17 mouse cellular contexts compared by ENCODE assay signal in genomic region chr7:127602903-127603302, GRCm38 (mm10). TPM values are rescaled to one million over a fixed set of nuclear protein-coding genes. Genes with fewer than 3 reads are reported as not detected.
"Had no signal": no experiment of that assay in that cellular context is flagged by ENCODE, and none has a peak within 500 bp of the region (broad histone marks: within the 10 kb centered on the region; RNA-seq: fewer than 3 reads in every experiment).

No protein-coding gene starts in this region.

- DNase-seq: lung, adult 2 months; lung, postnatal 14 days; lung, postnatal 36 days; right cerebral cortex, postnatal 14 days; thymus, adult 2 months; thymus, postnatal 25 days; thymus, postnatal 4 days had no signal

- H3K27ac ChIP-seq: lung, embryonic 15.5 days; macrophage; midbrain, embryonic 13.5 days; midbrain, embryonic 15.5 days; neural tube, embryonic 12.5 days; stomach, embryonic 15.5 days; stomach, postnatal 0 days had no signal

- H3K9ac ChIP-seq: lung, embryonic 15.5 days; midbrain, embryonic 13.5 days; midbrain, embryonic 15.5 days; neural tube, embryonic 12.5 days; stomach, embryonic 15.5 days had no signal

- H3K9me3 ChIP-seq: lung, embryonic 15.5 days; megakaryocyte, embryonic 14.5 days; midbrain, embryonic 13.5 days; midbrain, embryonic 15.5 days; neural tube, embryonic 12.5 days; stomach, embryonic 15.5 days had no signal

- ATAC-seq: lung, postnatal 0 days; midbrain, embryonic 13.5 days; midbrain, embryonic 15.5 days had no signal

- H3K4me2 ChIP-seq: lung, embryonic 15.5 days; midbrain, embryonic 11.5 days; midbrain, embryonic 13.5 days; midbrain, embryonic 15.5 days; neural tube, embryonic 12.5 days; stomach, embryonic 15.5 days had no signal

- H3K4me3 ChIP-seq: lung, embryonic 15.5 days; megakaryocyte, embryonic 14.5 days; midbrain, embryonic 13.5 days; midbrain, embryonic 15.5 days; neural tube, embryonic 12.5 days; stomach, embryonic 15.5 days had no signal

- H3K27me3 ChIP-seq: lung, embryonic 15.5 days; megakaryocyte, embryonic 14.5 days; midbrain, embryonic 13.5 days; midbrain, embryonic 15.5 days; neural tube, embryonic 12.5 days; stomach, embryonic 15.5 days had no signal

- H3K4me1 ChIP-seq: midbrain, embryonic 13.5 days; midbrain, embryonic 15.5 days; neural tube, embryonic 12.5 days; stomach, embryonic 15.5 days had no signal

RNA-seq across cellular contexts. Expression of gene Tmem265, which starts 41.7 kb away (rescaled TPM):
- polyA plus RNA-seq: macrophage had no signal
